Mouse (Mus musculus): ENCODE data around the gene Rasgef1b. TPM values are rescaled to one million over a fixed set of nuclear protein-coding genes. Genes with fewer than 3 reads are reported as not detected.

The Rasgef1b gene
- polyA plus RNA-seq, 2 experiments = 4.3 to 9.2 TPM

DNA sequence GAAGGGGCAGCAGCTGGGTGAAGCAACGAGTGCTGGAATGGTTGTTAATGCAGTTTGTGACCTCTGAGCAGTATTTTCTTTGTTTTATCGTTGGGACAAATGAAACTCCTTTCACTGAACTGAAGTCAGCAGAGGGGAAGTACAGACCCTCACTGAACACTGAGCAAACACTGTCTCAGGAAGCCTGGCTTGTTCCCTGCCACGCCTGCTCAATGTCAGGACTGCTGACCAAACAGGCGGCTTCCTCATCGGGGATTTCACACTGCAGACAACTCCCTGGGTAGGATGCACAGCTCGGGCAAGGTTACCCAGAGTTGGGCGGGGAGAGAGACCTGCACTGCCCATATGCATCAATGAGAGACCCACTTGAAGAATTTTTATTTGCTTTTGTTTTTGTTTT lies 353.1 kb downstream of the Rasgef1b start:
- H3K4me3 ChIP-seq (replicated peaks; ENCODE audit: low read length) = no peak overlapping the region
- H3K9ac ChIP-seq (ENCODE audit: low read depth, low read length, severe bottlenecking) = no peak overlapping the region; the same call in 1 of the 2 replicates
- H3K36me3 ChIP-seq (ENCODE audit: control insufficient read depth, insufficient read depth, low read length) = no peaks in the 10 kb centered on the region
- no peak for TF ChIP-seq POLR2A (IDR thresholded peaks at IDR 0.05; ENCODE audit: borderline replicate concordance, extremely low read depth, insufficient read depth, insufficient read length)
- DNase-seq (ENCODE audit: low spot score) (no peak), ATAC-seq (ENCODE audit: low FRiP score, low read depth) (no peak)
- H3K4me2 ChIP-seq (replicated peaks; ENCODE audit: low read depth, low read length, severe bottlenecking) = no peak overlapping the region
- no peak overlapping the region for H3K27ac ChIP-seq (replicated peaks; ENCODE audit: low read depth, low read length)
- H3K9me3 ChIP-seq (ENCODE audit: control insufficient read depth, low read length) = no peaks in the 10 kb centered on the region
- H3K27me3 ChIP-seq (ENCODE audit: control insufficient read depth, insufficient read depth, low read length) = no peaks in the 10 kb centered on the region
- peaks cover 24% of the 10 kb centered on the region for H3K4me1 ChIP-seq (ENCODE audit: control insufficient read depth, insufficient read depth, low read length)
- WGBS = 66% methylated on average over 7 of the region's 7 CpGs

DNA sequence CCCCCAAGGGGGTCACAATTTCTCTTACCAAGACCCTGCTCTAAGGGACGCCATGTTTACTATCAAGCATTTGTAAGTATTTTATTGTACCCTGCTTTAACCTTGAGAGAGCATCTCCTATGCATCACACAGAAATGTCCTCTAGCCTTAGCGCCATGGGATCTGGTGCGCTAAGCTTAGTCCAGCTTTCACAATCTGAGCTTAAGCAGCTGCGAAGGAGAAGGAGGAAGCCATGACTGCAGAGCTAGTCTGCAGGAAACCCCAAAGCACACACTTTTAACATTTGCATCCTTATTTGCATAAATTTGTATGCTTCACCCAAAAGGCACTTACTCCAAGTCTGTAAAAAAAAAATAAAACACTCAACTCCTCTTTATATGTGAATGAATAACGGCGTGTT lies 354.4 kb downstream of the Rasgef1b start:
- Histone ChIP-seq H3K9ac (ENCODE audit: low read depth, low read length, severe bottlenecking) (no peak overlapping the region), H3K4me2 (replicated peaks; ENCODE audit: low read depth, low read length, severe bottlenecking) (no peak overlapping the region), H3K4me1 (ENCODE audit: control insufficient read depth, insufficient read depth, low read length) (peaks cover 17% of the 10 kb centered on the region), H3K27me3 (ENCODE audit: control insufficient read depth, insufficient read depth, low read length) (no peaks in the 10 kb centered on the region), H3K9me3 (ENCODE audit: control insufficient read depth, low read length) (no peaks in the 10 kb centered on the region), H3K27ac (replicated peaks; ENCODE audit: low read depth, low read length) (no peak overlapping the region), H3K4me3 (replicated peaks; ENCODE audit: low read length) (no peak overlapping the region), H3K36me3 (ENCODE audit: control insufficient read depth, insufficient read depth, low read length) (no peaks in the 10 kb centered on the region)
- TF ChIP-seq POLR2A (IDR thresholded peaks at IDR 0.05; ENCODE audit: borderline replicate concordance, extremely low read depth, insufficient read depth, insufficient read length) = no peak
- no peak for ATAC-seq (ENCODE audit: low FRiP score, low read depth)
- DNase-seq (ENCODE audit: low spot score) = no peak
- 93% methylated on average over 6 of the region's 6 CpGs for WGBS

DNA sequence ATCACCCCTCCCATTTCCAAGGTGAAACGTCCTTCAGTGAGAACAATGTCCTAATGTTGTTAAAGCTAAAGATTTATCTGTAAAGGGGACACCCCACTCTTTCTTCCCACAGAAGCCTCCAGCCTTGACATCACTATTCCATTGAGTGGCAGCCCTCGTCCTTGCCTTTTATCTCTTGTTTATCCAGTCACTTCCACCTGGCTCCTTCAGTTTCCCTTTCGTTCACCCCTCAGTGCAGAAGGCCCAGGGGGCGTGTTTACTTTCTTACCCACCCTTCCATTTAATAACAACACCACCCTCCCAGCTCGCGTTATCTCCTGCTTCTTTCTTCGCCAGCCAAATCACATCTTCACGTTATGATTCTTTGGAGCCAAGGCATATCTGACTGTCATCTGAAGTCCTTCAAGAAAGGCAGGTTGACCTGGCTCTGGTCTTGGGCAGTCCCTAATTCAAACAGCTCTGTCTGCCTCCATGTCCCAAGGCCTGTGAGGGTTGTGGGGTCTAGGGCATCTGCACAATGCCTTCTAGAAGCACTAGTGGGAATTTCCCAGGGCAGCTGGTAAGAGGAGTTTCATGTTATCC lies 355.2 kb downstream of the Rasgef1b start:
- Histone ChIP-seq H3K36me3 (ENCODE audit: control insufficient read depth, insufficient read depth, low read length) (no peaks in the 10 kb centered on the region), H3K4me1 (ENCODE audit: control insufficient read depth, insufficient read depth, low read length) (peaks cover 17% of the 10 kb centered on the region), H3K27ac (replicated peaks; ENCODE audit: low read depth, low read length) (no peak overlapping the region), H3K4me2 (replicated peaks; ENCODE audit: low read depth, low read length, severe bottlenecking) (no peak overlapping the region), H3K9me3 (ENCODE audit: control insufficient read depth, low read length) (no peaks in the 10 kb centered on the region), H3K9ac (ENCODE audit: low read depth, low read length, severe bottlenecking) (no peak overlapping the region), H3K27me3 (ENCODE audit: control insufficient read depth, insufficient read depth, low read length) (no peaks in the 10 kb centered on the region), H3K4me3 (replicated peaks; ENCODE audit: low read length) (no peak overlapping the region)
- 81% methylated on average over 8 of the region's 8 CpGs for WGBS
- no peak for ATAC-seq (ENCODE audit: low FRiP score, low read depth)
- DNase-seq (ENCODE audit: low spot score) = no peak
- TF ChIP-seq POLR2A (IDR thresholded peaks at IDR 0.05; ENCODE audit: borderline replicate concordance, extremely low read depth, insufficient read depth, insufficient read length) = no peak

DNA sequence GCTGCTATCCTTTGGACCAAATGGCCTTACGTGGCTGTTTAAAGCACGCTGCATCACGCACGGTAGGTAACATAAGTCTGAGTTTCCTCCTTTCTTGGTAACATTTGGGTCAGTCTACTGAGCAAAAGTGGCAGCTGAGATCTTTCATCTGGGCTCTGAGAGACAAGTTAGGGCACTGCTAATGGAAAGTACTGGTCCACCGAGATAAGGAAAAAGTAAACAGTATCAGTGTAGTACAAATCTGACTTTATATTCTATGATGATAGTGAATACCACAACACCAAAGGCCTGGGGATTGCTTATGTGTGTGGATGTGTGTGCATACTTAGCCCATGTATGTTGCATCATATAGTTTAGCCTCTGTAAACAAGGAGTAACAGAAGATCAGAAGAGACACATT lies 358.2 kb downstream of the Rasgef1b start:
- H3K4me2 ChIP-seq (replicated peaks; ENCODE audit: low read depth, low read length, severe bottlenecking) = no peak overlapping the region
- H3K4me1 ChIP-seq (ENCODE audit: control insufficient read depth, insufficient read depth, low read length) = peaks cover 9% of the 10 kb centered on the region; the same call in 1 of the 2 replicates
- H3K27me3 ChIP-seq (ENCODE audit: control insufficient read depth, insufficient read depth, low read length) = no peaks in the 10 kb centered on the region
- no peaks in the 10 kb centered on the region for H3K9me3 ChIP-seq (ENCODE audit: control insufficient read depth, low read length)
- H3K4me3 ChIP-seq (replicated peaks; ENCODE audit: low read length) = no peak overlapping the region
- no peak for ATAC-seq (ENCODE audit: low FRiP score, low read depth)
- DNase-seq (ENCODE audit: low spot score) = no peak
- H3K36me3 ChIP-seq (ENCODE audit: control insufficient read depth, insufficient read depth, low read length) = no peaks in the 10 kb centered on the region
- no peak overlapping the region for H3K27ac ChIP-seq (replicated peaks; ENCODE audit: low read depth, low read length)
- H3K9ac ChIP-seq (ENCODE audit: low read depth, low read length, severe bottlenecking) = no peak overlapping the region
- TF ChIP-seq POLR2A (IDR thresholded peaks at IDR 0.05; ENCODE audit: borderline replicate concordance, extremely low read depth, insufficient read depth, insufficient read length) = no peak
- 65% methylated on average over 5 of the region's 5 CpGs for WGBS

DNA sequence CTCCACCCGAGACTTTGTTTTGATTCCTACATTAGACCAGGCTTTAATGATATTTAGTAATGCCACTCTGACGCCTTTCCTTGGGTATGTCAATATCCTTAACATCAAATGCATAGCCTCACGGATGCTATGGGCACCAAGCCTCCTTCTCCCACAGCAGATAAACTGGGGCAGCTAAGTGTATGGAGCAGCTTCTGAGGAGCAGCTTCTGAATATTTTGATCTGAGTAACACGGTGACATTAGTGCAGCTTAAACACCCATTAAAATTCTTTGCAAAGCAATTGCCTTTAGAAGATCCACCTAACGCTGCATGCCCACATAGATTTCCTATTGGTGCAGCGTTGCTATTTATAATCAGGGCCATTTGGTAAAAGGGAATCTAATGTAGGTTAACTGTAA lies 359.6 kb downstream of the Rasgef1b start:
- 31% methylated on average over 6 of the region's 6 CpGs for WGBS
- Histone ChIP-seq H3K4me2 (replicated peaks; ENCODE audit: low read depth, low read length, severe bottlenecking) (no peak overlapping the region), H3K9me3 (ENCODE audit: control insufficient read depth, low read length) (no peaks in the 10 kb centered on the region), H3K4me1 (ENCODE audit: control insufficient read depth, insufficient read depth, low read length) (peaks cover 9% of the 10 kb centered on the region; the same call in 1 of the 2 replicates), H3K27me3 (ENCODE audit: control insufficient read depth, insufficient read depth, low read length) (no peaks in the 10 kb centered on the region), H3K9ac (ENCODE audit: low read depth, low read length, severe bottlenecking) (no peak overlapping the region), H3K4me3 (replicated peaks; ENCODE audit: low read length) (no peak overlapping the region), H3K36me3 (ENCODE audit: control insufficient read depth, insufficient read depth, low read length) (no peaks in the 10 kb centered on the region), H3K27ac (replicated peaks; ENCODE audit: low read depth, low read length) (no peak overlapping the region)
- TF ChIP-seq POLR2A (IDR thresholded peaks at IDR 0.05; ENCODE audit: borderline replicate concordance, extremely low read depth, insufficient read depth, insufficient read length) = no peak
- no peak for DNase-seq (ENCODE audit: low spot score)
- ATAC-seq (ENCODE audit: low FRiP score, low read depth) = no peak
